Mouse (Mus musculus) ovary, postnatal 36 days (tissue): ENCODE measurements at regions not wholly inside any gene's neighbourhood (a gene's known extent, or its start where the extent isn't known, plus 50 kb on each side); places are given as distances from the start of the nearest gene placed in this dataset.

Experiments used
- DNase-seq: peaks from one replicate; pipeline ENCODE4 v3.0.0; 2022; ENCODE audit warnings: low spot score, mixed read lengths

DNA sequence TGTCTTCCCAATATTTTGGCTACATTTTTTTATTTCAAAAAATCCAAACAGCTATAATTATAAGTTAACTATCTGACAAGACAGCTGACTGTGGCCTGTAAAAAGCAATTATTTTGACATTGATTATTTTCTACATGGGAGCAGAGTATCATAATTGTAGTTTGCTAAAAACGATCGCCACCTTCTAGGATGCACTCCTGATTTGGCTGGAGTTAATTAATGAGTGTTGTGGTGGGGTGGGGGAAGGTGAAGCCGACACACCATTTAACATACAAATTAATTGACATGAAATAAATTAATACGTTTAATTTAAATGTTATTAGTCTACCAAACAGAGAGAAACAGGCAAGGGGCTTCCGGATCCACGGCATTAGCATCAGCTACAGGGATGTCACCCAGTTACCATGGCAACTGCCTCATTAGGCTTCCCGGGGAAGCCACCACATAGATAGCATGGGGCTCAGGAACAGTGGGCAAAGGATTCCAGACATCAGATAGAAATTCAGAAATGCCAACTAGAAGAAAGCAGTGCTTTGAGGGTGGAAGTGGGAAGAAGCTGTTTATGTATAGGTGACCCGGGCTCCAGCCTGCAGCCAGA, 255.9 kb downstream of the Prdm2 start:
- DNase-seq, result no peak

DNA sequence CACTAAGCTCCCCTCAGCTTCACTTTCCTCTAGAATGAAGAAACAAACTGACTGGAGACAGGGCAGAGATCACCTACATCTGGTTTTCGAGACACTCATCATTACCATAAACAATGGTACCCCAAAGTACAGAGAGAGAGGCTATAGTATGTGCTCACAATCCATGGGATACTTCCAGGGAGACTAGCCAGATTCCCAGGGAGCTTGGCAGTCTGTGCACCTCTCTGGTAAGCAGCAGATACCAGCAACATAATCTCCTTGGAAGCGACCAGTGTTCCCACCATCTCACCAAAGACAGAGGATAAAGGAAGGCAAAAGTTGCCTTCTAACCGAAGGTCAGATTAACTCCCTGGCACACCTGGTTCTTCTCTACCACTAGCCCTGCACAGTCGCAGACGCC, 256.4 kb downstream of the Prdm2 start:
- no peak for DNase-seq

DNA sequence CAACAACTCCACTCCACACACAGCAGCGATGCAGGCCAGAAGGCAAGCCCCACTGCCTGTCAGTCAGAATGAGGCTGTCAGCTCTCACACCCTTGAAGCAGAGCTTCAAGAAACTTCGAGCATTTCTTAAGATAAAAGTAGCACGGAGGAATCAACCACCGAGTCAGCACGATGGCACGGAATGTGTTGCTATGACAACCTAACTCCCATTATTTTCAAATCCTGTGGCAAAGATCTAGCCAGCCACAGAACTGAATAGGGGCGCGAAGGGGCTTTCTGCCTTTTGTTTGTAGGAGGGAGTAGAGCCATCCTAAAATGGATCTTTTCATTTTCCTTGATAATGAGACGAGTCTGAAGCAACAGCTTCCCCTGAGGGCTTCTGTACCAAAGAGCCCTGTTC, 259.1 kb downstream of the Prdm2 start:
- DNase-seq, result no peak

DNA sequence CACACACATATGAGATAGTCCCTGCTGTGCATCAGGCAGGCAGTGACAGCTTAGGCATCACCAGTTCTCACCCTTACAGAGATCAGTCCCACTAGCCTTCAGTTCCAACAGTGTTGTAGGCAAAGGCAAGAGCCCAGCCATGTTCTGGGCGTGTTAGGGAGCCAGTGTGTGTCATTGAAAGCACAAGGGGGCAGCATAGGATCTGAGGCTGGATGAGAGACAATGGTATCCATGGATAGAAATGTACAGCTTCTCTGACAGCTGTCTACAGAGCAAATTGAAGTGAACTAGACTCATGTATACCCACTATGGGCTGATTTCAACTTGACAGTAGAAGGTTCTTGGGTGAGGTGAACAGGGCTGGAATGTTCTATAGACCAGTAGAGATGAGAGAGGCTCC, 259.9 kb downstream of the Prdm2 start:
- DNase-seq, result no peak

DNA sequence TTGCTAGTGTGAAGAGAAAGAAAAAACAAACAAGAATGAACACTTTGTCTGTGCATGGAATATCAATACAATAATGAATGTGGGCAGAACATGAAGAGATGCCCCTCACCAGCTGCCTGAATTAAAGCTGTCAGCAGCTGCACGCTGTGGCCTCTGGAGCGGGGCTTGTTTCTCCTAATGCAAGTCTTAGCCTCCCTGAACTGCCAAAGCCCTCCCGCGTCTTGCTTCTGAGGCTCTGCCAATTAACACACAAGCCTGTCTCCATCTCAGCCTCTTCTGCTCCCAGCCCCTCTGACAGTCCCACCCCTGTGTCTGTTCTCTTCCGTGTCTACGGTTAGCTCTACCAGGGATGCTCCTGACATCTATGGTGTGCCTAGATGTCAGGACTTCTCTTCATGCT, 265.1 kb downstream of the Prdm2 start:
- no peak for DNase-seq

DNA sequence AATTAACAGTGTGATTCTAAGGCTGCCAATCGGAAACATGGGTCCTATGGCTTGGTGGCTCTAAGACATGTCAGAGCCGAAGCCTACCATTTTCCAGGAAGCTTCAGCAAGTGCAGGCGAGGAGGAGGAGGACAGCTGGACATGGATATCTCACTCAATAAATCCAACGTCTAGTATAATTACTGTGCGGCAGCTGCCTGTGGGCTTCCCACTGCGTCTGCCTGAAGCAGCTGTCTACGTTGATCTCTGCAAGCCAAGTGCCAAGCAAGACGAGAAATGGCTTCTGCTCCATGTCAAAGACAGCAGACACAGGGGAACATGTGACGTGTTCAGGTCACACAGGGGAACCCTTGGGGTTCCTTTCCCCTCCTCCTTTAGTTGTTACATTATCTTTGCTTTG, 279.2 kb downstream of the Prdm2 start:
- no peak for DNase-seq

DNA sequence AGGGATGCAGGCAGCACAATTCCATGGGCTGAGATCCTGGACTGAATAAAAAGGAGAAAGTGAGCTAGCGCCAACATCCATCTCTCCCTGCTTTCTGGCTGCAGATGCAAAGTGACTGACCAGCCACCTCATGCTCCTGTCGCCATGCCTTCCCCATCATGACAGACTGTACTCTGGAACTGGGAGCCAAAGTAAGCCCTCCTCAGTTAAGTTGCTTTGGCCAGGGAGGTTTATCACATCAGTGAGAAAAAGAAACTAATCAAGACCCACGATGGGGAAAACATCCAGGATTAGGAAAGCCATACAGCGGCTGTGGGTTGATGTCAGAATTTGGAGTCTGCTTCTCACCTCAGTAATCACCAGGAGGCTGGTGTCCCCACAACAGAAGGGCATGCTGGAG, 283.6 kb downstream of the Prdm2 start:
- no peak for DNase-seq

DNA sequence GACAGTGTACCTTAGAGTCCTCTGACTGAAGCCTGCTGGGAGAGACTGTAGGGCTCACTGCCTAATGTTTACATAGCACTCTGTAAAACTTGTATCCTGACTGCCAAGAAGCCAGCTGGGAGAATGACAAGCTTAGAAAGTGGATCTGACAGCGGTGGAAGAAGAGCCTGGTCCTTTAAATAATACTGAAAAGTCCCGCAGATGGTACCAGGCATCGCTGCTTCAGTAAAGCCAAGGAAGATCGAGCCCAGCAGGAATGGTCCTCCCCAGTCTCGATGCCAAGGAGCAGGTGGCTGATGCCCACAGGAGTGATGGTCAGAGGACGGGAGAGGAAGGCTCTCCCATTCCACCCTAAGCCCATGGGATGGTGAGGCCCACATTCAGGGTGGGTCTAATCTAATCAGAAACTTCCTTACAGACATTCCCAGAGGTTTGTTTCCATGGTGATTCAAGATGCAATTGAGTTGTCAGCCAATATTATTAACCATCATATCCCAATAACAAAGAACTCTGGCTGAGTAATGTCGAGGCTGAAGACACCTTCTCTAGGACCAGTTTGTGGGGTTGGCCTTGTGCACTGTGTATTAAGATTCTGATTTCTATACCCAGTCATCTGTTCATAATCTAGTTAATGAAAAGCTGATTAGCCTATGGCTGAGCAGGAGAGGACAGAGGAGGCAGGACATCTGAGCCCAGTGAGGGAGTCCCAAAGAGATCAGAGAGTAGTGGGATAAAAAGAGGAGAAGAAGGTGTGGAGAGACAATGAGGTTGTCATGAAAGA, 285.3 kb downstream of the Prdm2 start:
- DNase-seq, result no peak

DNA sequence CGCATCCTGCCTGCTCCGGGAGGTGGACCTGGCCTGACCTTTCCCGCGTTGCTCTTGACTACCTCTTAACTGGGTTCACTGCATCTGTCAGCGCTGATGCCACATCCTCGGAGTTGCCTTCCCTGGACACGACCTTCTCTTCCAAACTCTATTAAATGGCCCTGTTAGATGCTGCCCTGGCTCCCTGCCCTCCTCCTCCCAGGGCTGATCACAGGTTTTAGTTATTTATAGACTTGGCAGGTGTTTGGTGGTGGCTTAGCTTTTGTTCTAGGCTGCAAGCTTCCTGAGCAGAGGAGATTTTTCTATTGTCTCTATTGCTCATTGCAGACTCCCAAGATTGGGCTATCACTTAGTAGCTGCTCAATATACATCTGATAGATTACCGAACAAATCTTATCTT, 287.7 kb downstream of the Prdm2 start:
- DNase-seq, result no peak

DNA sequence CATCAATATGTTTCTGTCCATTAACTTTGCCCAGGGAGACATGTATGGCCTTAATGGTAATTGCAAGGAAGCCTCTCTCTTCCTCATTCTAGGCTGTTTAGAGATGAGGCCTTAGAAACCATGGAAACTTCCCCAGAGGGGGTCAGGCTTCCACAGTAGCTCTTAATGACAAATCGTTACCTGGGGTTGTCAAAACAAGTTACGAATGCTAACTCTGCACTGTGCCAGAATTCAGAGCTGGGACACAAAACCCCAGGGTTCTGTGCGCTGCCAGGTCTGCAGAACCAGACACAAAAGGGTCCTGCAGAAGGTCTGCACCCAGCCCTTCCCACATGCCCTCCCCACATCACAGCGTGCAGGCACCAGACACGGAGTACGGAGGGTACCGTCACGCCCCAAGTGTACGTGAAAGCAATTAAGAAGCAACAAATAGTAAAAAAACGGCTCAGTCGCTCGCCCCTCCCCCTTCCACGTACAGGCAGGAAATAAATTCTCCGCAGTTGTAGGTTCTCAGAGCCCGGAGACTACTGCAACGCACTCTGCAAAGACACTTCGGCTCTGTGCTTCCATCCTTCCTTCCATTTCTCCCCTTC, 303.3 kb downstream of the Prdm2 start:
- no peak for DNase-seq

DNA sequence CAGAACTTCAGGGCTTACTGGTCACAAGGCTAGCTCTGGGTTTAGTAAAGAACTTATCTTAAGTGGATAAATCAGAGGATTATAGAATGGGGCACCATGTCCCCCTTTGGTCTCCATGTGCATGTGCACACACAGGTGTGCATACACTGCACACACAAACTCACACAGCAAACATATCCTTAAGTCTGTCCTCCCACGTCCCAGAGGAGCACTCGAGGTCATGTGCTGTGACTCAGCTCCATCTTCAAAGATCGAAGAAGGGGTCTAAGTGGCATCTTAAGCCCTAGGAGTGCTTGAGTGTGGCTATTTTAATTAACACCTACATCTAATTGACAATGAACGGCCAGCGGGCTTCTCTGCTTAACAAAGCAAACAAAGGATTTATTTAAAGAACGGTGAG, 304.0 kb downstream of the Prdm2 start:
- no peak for DNase-seq

DNA sequence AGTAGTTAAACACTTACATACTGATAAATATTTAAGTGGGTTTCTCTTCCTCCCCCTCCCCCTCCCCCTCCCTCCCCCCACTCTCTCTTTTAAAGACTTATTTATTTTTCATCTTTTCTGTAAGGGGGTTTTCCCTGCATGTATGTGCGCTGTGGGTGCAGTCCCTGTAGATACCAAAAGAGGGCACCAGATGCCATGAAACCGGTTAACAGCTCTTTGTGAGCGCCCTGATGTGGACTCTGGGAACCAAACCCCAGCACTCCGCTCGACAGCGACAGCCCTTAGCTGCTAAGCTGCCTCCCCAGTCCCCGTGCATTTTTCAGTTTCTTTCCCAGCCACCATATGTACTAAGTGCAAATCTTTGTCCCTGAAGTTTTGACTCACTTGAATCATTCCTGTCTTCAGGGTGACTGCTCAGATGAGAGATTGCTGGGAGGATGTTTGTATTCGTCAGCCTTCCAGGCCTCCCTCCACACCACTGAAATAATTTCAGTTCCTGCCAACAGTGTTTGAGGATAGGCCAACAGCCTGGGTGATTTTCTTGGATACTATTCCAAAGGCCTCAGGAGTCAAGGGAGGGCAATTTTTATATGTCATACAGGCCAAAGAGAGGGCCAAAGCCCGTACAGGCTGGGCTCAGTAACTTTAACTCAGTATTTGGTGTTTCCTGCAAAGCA, 309.3 kb downstream of the Prdm2 start:
- no peak for DNase-seq

DNA sequence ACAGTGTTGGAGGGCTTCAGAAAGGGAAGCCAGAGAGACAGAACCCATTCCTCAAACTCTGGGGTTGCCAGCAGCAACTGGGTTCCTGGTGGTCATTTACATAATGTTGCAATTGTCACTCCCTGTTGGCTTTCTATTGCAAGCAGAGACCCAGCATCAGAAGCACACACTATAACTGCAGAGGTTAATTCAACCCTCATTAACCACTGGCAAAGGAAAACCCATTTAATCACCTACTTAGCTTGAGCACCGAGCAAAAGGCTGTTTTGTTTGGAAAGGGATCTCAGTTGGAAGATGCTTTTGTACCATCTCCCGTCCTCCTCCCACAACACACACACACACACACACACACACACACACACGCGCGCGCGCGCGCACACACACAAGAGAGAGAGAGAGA, 312.0 kb downstream of the Prdm2 start:
- no peak for DNase-seq

DNA sequence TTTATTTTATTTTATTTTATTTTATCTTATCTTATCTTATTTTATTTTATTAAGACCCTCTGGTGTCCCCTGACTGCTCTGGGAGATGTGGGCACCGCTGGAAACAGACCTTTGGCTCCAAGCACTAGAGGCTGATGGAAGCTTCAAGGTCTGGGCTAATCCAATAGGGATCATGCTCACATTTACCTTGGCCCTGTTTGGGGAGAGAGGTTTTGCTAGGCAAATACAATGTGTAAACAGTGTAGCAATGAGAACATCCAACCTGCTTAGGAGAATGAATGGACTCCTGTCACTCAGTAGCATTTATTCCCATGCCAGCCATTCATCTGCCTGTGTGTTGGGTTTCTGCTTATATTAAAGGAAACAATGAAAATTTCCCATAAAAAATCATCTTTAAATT, 313.8 kb downstream of the Prdm2 start:
- DNase-seq, result no peak

DNA sequence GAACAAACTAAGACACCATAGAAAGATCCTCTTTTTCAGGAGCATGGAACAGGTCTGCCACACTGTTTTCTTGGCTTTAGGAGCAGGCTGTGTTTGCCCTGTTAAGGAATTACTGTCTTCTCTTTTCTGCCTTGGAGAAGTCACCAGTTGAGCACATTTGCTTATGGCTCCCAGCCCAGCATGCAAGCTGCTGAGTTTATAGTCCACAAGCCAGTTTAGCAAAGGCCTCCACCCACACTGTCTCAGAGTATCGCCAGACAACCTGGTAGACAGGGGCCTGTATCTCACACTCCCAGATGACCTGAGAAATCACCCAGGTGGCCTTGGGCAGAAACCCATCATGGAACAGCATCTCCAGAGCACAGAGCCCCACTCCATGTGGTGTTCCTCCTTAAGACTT, 322.1 kb downstream of the Prdm2 start:
- no peak for DNase-seq

DNA sequence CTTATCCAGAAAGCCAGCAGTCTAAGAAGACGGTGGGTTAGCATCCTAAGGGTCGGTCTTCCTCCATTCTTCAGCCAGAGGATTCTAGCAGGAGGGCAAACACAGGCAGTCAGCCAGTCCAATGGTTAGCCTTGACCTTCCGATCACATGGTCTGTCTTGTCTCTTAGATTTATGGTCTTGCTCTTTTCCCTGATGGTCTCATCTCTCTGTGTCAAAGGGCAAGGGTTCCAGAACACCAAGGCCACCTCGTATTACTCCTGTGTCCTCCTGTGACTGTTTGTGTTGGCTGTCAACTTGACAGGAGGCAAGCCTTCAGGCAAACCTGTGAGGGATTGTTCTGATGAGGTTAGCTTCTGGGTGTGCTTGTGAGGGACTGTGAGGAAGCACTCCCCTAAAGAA, 323.9 kb downstream of the Prdm2 start:
- DNase-seq, result no peak

DNA sequence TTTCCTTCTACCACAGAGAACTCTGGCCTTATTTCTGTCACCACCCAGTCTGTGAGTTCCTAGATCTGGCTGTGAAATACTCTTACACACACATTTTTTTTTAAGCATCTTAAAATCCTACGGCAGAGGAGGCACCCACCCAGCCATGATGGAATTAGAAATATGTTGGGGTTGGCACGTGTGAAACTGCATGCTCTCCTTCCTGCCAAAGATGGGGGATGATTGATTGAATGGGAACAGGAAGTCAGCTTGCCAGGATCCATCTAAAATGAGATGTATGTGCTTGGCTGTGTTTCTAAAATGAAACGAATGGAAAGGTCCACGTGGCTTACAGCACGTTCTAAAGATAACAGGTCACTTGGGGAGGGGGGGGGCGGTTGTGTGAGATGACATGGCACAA, 324.9 kb downstream of the Prdm2 start:
- DNase-seq, result no peak

DNA sequence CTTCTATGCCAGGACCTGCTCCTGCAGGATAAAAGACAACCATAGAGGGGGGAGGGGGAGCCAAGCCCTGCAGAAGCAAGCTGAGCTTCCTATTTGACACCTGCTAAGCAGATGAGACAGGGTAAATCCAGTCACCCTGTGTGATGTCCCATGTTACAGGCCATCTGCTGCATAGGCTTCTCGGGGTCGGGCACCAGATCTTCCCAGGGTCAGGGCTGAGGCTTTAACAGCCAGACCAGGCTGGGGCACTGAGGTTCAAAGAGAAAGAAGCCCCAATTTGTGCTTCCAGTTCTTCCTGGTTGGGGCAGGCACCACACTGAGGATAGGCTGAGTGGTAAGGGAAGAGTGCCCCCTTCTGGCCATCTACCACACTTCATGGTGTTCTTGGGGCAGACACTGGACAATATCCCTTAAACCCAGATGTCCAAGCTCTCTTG, 332.5 kb downstream of the Prdm2 start:
- peak; percentile 65 for DNase-seq

DNA sequence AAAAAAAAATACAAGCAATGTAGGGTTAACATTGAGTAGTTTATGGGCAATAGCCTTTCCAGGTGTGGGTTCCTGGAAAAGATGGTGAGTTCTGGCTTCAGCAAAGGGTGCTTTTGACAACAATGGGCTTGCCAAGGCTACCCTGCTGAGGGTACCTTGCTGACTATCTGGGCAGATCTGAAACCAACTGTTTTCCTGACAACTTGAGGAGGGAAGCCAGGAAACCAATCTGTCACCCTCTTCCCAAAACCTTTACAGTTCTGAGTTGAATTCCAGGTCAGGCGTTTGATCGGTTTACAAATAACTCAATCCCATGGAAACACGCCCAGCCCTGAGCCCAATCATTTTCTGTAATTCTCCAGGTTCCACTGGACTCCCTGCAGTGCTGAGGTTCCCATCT, 336.6 kb downstream of the Prdm2 start:
- DNase-seq, result no peak

DNA sequence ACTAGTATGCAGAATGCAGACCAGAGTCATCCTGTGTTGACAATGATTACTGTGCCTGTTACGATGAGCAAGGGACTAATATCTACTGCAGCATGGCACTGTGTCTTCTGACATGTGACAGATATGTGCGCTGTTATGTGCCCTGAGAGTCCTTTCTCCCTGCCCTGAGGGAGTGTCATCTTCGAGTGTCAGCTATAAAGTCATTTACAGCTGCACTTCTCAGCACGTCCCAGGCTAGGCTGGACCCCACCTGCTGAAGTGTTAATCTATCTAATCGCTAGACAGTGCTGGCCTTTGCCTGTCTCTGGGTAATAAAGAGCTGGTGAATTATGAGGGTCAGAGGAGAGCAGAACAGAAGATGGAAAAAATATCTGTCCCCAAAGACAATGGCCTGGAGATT, 337.7 kb downstream of the Prdm2 start:
- no peak for DNase-seq

DNA sequence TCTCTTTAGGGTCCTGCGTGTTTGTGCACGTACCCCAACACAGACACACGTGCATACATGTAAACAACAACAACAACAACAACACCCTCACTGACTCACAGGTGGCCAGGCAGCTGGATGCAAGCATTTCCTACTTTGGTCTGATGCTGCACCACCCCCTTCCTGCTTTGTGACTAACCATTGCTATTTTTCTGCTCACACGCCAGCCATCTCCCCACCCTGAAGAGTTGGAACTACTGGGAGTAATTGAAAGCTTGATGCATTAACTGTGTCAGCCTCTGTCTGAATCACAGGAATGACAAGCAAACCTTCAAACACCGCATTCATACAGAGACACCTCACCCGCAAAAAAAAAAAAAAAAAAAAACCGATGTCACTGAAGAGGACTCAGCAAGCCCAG, 346.5 kb downstream of the Prdm2 start:
- DNase-seq, result no peak

DNA sequence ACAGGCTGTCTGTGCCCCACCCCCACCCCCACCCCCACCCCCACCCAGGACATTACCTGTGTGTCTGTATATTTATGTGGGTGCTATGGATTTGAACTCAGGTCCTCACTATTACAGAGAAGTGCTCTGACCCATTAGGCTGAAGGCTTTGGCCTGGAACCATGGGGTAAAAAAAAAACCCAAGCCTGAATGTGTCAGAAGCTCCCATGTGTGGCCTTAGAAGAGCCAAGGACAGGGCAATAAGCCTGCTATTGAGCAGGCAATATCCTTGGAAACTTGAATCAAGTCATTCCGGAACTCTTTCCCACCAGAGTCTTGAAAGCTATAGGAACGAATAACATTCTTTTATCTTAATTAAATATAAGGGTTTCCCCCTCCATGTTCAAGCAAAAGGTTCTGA, 347.2 kb downstream of the Prdm2 start:
- no peak for DNase-seq

DNA sequence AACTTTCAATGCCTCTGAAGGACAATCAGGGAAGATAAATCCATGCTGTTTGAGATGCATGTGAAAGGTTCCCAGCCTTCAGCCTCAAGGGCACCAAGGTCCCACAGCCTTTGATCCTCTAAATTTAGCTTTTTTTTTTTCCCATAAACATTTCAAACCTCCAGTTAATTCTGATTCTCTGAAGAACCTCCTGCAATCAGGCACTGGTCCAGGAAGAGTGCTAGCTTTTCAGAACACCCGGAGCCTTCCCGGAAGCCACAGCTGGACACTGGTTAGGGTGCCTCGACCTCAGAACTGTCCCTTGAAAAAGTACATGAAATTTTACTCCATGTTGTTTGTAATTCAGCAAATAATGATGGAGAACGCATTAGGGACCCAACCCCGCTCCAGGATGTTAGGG, 348.9 kb downstream of the Prdm2 start:
- peak; percentile 14 for DNase-seq
